Mouse (Mus musculus): ENCODE results near the gene Mthfd1l. TPM values are rescaled to one million over a fixed set of nuclear protein-coding genes. Genes with fewer than 3 reads are reported as not detected.

Gene Mthfd1l
- polyA plus RNA-seq, 1 experiment: 53.6 TPM

DNA sequence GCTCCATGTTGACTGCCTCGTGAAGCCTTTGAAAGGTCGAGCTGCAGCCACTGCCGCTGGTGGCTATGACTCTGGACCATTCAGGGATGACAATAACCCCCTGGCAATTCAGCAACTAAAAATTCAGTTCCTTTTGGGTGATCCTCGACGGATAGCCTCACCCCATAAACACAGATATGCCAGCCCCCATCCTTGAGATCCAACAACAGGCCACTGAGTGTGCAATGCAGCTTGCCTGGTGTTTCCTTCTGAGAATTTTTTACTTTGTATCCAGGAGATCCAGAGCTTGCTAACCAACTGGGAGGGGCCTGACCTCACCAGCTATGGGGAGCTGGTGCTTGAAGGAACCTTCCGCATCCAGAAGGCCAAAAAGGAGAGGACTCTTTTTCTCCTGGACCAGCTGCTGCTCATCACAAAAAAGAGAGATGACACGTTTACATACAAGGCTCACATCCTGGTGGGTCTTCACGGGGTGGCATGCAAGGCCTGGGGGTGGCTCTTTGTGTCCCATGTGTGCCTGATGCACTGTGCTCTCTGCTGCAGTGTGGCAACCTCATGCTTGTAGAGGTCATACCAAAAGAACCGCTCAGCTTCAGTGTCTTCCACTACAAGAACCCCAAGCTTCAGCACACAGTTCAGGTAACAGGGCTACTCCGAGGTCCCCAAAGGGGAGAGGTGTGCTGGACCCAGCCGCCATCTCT is 32.9 kb upstream of the Mthfd1l start:
- Histone ChIP-seq H3K27ac (ENCODE audit: insufficient read depth, low read length) (peak overlapping the region; percentile 85), H3K4me3 (ENCODE audit: low read depth, low read length) (peak overlapping the region; percentile 41), H3K4me1 (ENCODE audit: control insufficient read depth, insufficient read depth, low read length) (peaks cover 6% of the 10 kb centered on the region), H3K9ac (ENCODE audit: low read depth, poor library complexity, severe bottlenecking) (peak overlapping the region; percentile 63), H3K36me3 (ENCODE audit: control insufficient read depth, insufficient read depth, low read length, poor library complexity, severe bottlenecking) (no peaks in the 10 kb centered on the region), H3K9me3 (replicated peaks; ENCODE audit: control insufficient read depth, insufficient read depth, low read length, poor library complexity, severe bottlenecking) (no peaks in the 10 kb centered on the region), H3K27me3 (ENCODE audit: control insufficient read depth, insufficient read depth, low read length, poor library complexity, severe bottlenecking) (no peaks in the 10 kb centered on the region)
- TF ChIP-seq POLR2A (IDR thresholded peaks at IDR 0.05; ENCODE audit: insufficient read depth, low read length): no peak
- TF ChIP-seq EP300 (IDR thresholded peaks at IDR 0.05; ENCODE audit: insufficient read depth, low read depth, low read length): peak; percentile 63; the same call in 1 of the 2 replicates

DNA sequence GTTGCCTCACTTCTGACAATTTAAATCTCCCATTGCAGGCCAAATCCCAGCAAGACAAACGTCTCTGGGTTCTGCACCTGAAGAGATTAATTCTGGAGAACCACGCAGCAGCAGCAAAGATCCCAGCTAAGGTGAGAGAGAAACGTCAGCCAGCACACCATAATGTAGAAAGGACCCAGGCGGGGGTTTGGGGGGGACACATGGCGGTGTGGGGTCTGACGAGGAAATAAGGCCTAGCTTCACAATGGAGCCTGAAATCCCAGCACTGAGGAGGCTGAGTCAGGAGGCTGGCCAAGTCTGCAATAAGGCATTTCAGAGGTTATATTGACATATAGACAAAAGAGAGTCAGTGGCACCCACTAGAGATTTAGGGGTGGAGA is 32.3 kb upstream of the Mthfd1l start:
- H3K27ac ChIP-seq (ENCODE audit: insufficient read depth, low read length): peak overlapping the region; percentile 85
- TF ChIP-seq CTCF (IDR thresholded peaks at IDR 0.05; ENCODE audit: low read depth, low read length): no peak
- no peak for TF ChIP-seq EP300 (IDR thresholded peaks at IDR 0.05; ENCODE audit: insufficient read depth, low read depth, low read length)
- no peak for TF ChIP-seq POLR2A (IDR thresholded peaks at IDR 0.05; ENCODE audit: insufficient read depth, low read length)
- H3K9me3 ChIP-seq (replicated peaks; ENCODE audit: control insufficient read depth, insufficient read depth, low read length, poor library complexity, severe bottlenecking): no peaks in the 10 kb centered on the region
- H3K36me3 ChIP-seq (ENCODE audit: control insufficient read depth, insufficient read depth, low read length, poor library complexity, severe bottlenecking): no peaks in the 10 kb centered on the region
- peak overlapping the region; percentile 41 for H3K4me3 ChIP-seq (ENCODE audit: low read depth, low read length)
- H3K4me1 ChIP-seq (ENCODE audit: control insufficient read depth, insufficient read depth, low read length): peaks cover 6% of the 10 kb centered on the region
- no peaks in the 10 kb centered on the region for H3K27me3 ChIP-seq (ENCODE audit: control insufficient read depth, insufficient read depth, low read length, poor library complexity, severe bottlenecking)
- peak overlapping the region; percentile 63 for H3K9ac ChIP-seq (ENCODE audit: low read depth, poor library complexity, severe bottlenecking)

DNA sequence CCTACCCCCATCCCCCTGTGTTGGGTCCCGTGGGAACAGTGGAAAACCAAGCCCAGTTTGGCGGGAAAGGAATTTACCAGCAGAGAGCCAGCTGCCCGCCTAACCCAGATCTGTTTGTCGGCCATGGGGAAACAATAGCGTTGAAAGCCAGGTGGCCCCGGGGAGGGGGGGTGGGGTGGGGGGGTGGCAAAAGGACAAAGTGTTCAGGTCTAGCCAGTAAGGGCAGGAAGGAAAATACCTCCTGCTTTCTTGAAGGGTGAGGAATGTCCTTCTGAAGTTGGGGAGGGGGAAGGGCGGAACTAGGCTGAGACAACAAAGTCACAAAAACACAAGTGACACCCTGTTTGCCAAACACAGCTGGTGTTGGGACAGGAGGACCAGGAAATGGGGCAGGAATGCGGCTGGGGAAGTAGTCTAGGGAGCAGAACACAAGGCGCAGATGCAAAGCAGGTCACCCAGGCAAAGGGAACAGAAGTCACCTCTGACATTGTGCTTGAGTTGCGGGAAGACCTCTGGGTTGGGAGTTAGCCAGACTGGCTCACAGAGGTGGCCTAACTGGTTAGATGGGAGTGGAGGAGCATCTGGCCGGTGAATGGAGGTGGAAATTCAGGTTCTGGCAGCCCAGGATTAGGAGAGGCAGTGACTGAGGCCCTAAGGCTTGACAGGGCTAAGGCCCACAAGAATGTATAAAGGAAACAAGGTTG is 31.7 kb upstream of the Mthfd1l start:
- Histone ChIP-seq H3K9me3 (replicated peaks; ENCODE audit: control insufficient read depth, insufficient read depth, low read length, poor library complexity, severe bottlenecking) (no peaks in the 10 kb centered on the region), H3K4me3 (ENCODE audit: low read depth, low read length) (no peak overlapping the region), H3K36me3 (ENCODE audit: control insufficient read depth, insufficient read depth, low read length, poor library complexity, severe bottlenecking) (no peaks in the 10 kb centered on the region), H3K27me3 (ENCODE audit: control insufficient read depth, insufficient read depth, low read length, poor library complexity, severe bottlenecking) (no peaks in the 10 kb centered on the region), H3K27ac (ENCODE audit: insufficient read depth, low read length) (peak overlapping the region; percentile 85), H3K4me1 (ENCODE audit: control insufficient read depth, insufficient read depth, low read length) (peaks cover 6% of the 10 kb centered on the region), H3K9ac (ENCODE audit: low read depth, poor library complexity, severe bottlenecking) (no peak overlapping the region)
- TF ChIP-seq POLR2A (IDR thresholded peaks at IDR 0.05; ENCODE audit: insufficient read depth, low read length) (no peak), CTCF (IDR thresholded peaks at IDR 0.05; ENCODE audit: low read depth, low read length) (no peak), EP300 (IDR thresholded peaks at IDR 0.05; ENCODE audit: insufficient read depth, low read depth, low read length) (peak; percentile 100)

DNA sequence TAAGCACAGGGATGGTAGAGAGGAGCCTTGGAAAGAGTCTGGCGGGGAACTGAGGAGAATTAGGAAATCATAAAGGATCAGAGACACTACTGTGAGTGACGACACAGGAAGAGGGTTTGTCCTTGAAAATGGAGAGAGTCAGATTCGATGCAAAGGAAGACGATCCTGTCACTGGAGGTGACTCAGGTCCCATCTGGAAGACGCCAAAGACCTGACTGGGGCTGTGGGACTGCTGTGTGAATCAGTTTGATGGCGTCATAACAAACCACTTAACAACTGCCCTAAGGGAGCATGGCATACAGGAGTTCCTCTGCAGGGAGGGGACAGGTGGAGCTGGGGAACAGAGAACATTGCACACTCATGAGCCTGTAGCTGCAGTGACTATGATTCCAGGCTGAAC is 30.6 kb upstream of the Mthfd1l start:
- TF ChIP-seq CTCF (IDR thresholded peaks at IDR 0.05; ENCODE audit: low read depth, low read length) (no peak), POLR2A (IDR thresholded peaks at IDR 0.05; ENCODE audit: insufficient read depth, low read length) (no peak), EP300 (IDR thresholded peaks at IDR 0.05; ENCODE audit: insufficient read depth, low read depth, low read length) (0 out of 2 replicates have a peak, but pooled peaks have one; percentile 60)
- peaks cover 6% of the 10 kb centered on the region for H3K4me1 ChIP-seq (ENCODE audit: control insufficient read depth, insufficient read depth, low read length)
- peak overlapping the region; percentile 95 for H3K27ac ChIP-seq (ENCODE audit: insufficient read depth, low read length)
- H3K27me3 ChIP-seq (ENCODE audit: control insufficient read depth, insufficient read depth, low read length, poor library complexity, severe bottlenecking): no peaks in the 10 kb centered on the region
- peak overlapping the region; percentile 31 for H3K9ac ChIP-seq (ENCODE audit: low read depth, poor library complexity, severe bottlenecking)
- H3K4me3 ChIP-seq (ENCODE audit: low read depth, low read length): 0 out of 2 replicates have a peak overlapping the region, but pooled peaks have one; percentile 11
- no peaks in the 10 kb centered on the region for H3K9me3 ChIP-seq (replicated peaks; ENCODE audit: control insufficient read depth, insufficient read depth, low read length, poor library complexity, severe bottlenecking)
- no peaks in the 10 kb centered on the region for H3K36me3 ChIP-seq (ENCODE audit: control insufficient read depth, insufficient read depth, low read length, poor library complexity, severe bottlenecking)

DNA sequence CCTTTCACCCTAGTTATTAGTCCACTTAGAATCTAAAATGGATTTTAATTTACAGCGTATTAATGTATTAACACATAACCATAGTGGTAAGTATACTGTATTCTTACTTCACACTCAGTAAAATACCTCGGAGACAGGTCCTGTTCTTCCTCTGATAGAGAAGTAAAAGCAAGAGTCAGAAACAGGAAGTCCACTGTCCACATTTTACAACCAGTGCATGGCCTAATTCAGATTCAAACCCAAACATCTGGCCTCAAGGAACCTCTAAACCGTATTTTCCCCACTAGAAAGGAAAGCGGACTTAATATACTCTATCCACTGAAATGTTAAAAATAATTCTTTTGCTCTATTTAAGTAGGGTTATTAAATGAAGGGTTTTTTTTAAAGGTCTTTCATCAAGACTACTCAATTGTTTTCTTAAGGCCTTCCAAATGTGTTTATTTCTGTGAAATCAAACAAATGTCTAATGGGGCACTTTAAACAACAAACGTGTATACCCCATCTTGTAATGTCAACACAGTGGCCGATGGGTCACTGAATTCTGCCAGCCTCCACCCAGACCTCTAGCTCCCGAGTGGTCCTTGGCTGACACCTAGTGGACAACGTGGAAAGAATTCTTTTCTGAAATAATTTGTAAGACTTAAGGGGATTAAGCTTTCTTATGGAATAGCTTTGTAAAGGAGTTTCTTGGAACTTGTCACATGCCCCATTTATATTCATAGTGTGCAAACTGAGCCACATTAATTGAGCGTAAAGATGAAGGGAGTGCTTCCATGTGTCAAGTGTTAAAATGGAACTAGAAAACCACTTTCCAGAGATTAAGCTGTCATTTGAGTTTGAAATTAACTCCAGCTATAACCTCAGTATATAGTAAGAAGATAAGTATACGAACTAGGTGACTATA is 29.2 kb upstream of the Mthfd1l start:
- TF ChIP-seq CTCF (IDR thresholded peaks at IDR 0.05; ENCODE audit: low read depth, low read length) (peak; percentile 75), EP300 (IDR thresholded peaks at IDR 0.05; ENCODE audit: insufficient read depth, low read depth, low read length) (no peak)
- Histone ChIP-seq H3K27me3 (ENCODE audit: control insufficient read depth, insufficient read depth, low read length, poor library complexity, severe bottlenecking) (no peaks in the 10 kb centered on the region), H3K4me1 (ENCODE audit: control insufficient read depth, insufficient read depth, low read length) (peaks cover 6% of the 10 kb centered on the region), H3K36me3 (ENCODE audit: control insufficient read depth, insufficient read depth, low read length, poor library complexity, severe bottlenecking) (no peaks in the 10 kb centered on the region), H3K9ac (ENCODE audit: low read depth, poor library complexity, severe bottlenecking) (no peak overlapping the region), H3K9me3 (replicated peaks; ENCODE audit: control insufficient read depth, insufficient read depth, low read length, poor library complexity, severe bottlenecking) (no peaks in the 10 kb centered on the region), H3K4me3 (ENCODE audit: low read depth, low read length) (no peak overlapping the region), H3K27ac (ENCODE audit: insufficient read depth, low read length) (no peak overlapping the region)
